Mouse (Mus musculus) olfactory bulb, adult 2 months (tissue): ENCODE data around the gene Gm10340.
"Not testable (repeated sequence)": the region's sequence is repeated elsewhere in the genome, so short reads cannot be mapped to it uniquely, and the experiment has no call there.

Experiments
- CTCF ChIP-seq: fragments of 200-500 bp; IDR thresholded peaks from 2 replicates; pipeline ENCODE4 v1.5.1; 2012; ENCODE audit warnings: low read depth, mild to moderate bottlenecking, low read length, moderate library complexity; ENCODE audit not compliant: insufficient read depth
- POLR2A ChIP-seq: fragments of 200-500 bp; IDR thresholded peaks from 2 replicates; pipeline ENCODE4 v1.6.1; 2012; ENCODE audit warnings: mild to moderate bottlenecking, low read depth, low read length, moderate library complexity; ENCODE audit not compliant: insufficient read depth

- TF ChIP-seq CTCF, POLR2A: not testable (repeated sequence)
These were observed at the start of gene Gm10340 for GRCm38 (mm10) chr14:3133697-3134096.
